Mouse (Mus musculus) forebrain, postnatal 0 days (tissue): ENCODE measurements at regions not wholly inside any gene's neighbourhood (a gene's known extent, or its start where the extent isn't known, plus 50 kb on each side); places are given as distances from the start of the nearest gene placed in this dataset.

Source experiments
- ATAC-seq: fragments of 200-750 bp; cut with Nextera tagmentation; 2 replicates; pipeline ENCODE4 v1.8.0; 2017; ENCODE audit warnings: mild to moderate bottlenecking, moderate library complexity
- DNase-seq: peaks from one replicate; pipeline ENCODE4 v3.0.0-alpha.2; 2015
- H3K27ac ChIP-seq: fragments of 300-500 bp; sonication (generic); 2 replicates; pipeline ENCODE4 v1.5.1; 2014; ENCODE audit warnings: low read depth, mild to moderate bottlenecking, antibody characterized with exemption, low read length, moderate library complexity, mixed read lengths
- H3K27me3 ChIP-seq: fragments of 300-500 bp; sonication (generic); 2 replicates; pipeline ENCODE4 v1.6.1; 2014; ENCODE audit warnings: mild to moderate bottlenecking, low read length, mixed read lengths; ENCODE audit not compliant: insufficient read depth
- H3K36me3 ChIP-seq: fragments of 300-500 bp; sonication (generic); 2 replicates; pipeline ENCODE4 v1.6.1; 2014; ENCODE audit warnings: mild to moderate bottlenecking, moderate library complexity; ENCODE audit not compliant: insufficient read depth
- H3K4me1 ChIP-seq: fragments of 300-500 bp; sonication (generic); 2 replicates; pipeline ENCODE4 v1.6.1; 2014; ENCODE audit warnings: antibody characterized with exemption; ENCODE audit not compliant: insufficient read depth
- H3K4me2 ChIP-seq: fragments of 300-500 bp; sonication (generic); 2 replicates; pipeline ENCODE4 v1.6.1; 2014; ENCODE audit warnings: low read depth, mild to moderate bottlenecking, moderate library complexity
- H3K4me3 ChIP-seq: fragments of 300-500 bp; sonication (generic); 2 replicates; pipeline ENCODE4 v1.5.1; 2014; ENCODE audit warnings: low read depth, low read length, mixed read lengths
- H3K9ac ChIP-seq: fragments of 300-500 bp; sonication (generic); 2 replicates; pipeline ENCODE4 v1.6.1; 2014; ENCODE audit warnings: mild to moderate bottlenecking
- H3K9me3 ChIP-seq: fragments of 300-500 bp; sonication (generic); 2 replicates; pipeline ENCODE4 v1.6.1; 2016; ENCODE audit warnings: low read length
- CTCF ChIP-seq: sonication (generic); IDR thresholded peaks from 2 replicates; pipeline ENCODE4 v1.5.1; 2016; ENCODE audit warnings: antibody characterized with exemption, control low read depth, low read depth
- WGBS: fragments of 180-500 bp; shearing (Covaris S2); extraction: QIAGEN DNeasy Blood & Tissue Kit; methylation state at CpG from one replicate; pipeline ENCODE4 v1.1.7; 2014; 5-methylcytosine and 5-hydroxymethylcytosine counted together

- DNase-seq = no peak
- no peak overlapping the region for H3K27ac ChIP-seq
- WGBS = 36% methylated on average over 1 of the region's 1 CpGs
- H3K9ac ChIP-seq = no peak overlapping the region
- H3K36me3 ChIP-seq = no peaks in the 10 kb centered on the region
- TF ChIP-seq CTCF = no peak
- H3K4me2 ChIP-seq = no peak overlapping the region
- H3K9me3 ChIP-seq = no peaks in the 10 kb centered on the region
- no peaks in the 10 kb centered on the region for H3K4me1 ChIP-seq
- H3K4me3 ChIP-seq = no peak overlapping the region
- ATAC-seq = no peak
- no peaks in the 10 kb centered on the region for H3K27me3 ChIP-seq
These were observed 366.0 kb upstream of the Frg1 start for GRCm38 (mm10) chr8:41782837-41783236.

GRCm38 (mm10) chr8:41779459-41779858, 362.6 kb upstream of the Frg1 start:
- Histone ChIP-seq H3K27ac (no peak overlapping the region), H3K4me2 (no peak overlapping the region), H3K9ac (no peak overlapping the region), H3K36me3 (no peaks in the 10 kb centered on the region), H3K4me3 (no peak overlapping the region), H3K9me3 (no peaks in the 10 kb centered on the region), H3K27me3 (no peaks in the 10 kb centered on the region), H3K4me1 (no peaks in the 10 kb centered on the region)
- ATAC-seq (no peak), DNase-seq (no peak)
- no peak for TF ChIP-seq CTCF
- 96% methylated on average over 3 of the region's 3 CpGs for WGBS

GRCm38 (mm10) chr8:41771729-41772128, 354.9 kb upstream of the Frg1 start:
- DNase-seq (no peak), ATAC-seq (no peak)
- Histone ChIP-seq H3K27ac (no peak overlapping the region), H3K4me3 (no peak overlapping the region), H3K9ac (no peak overlapping the region), H3K4me2 (no peak overlapping the region), H3K4me1 (no peaks in the 10 kb centered on the region), H3K36me3 (no peaks in the 10 kb centered on the region), H3K27me3 (no peaks in the 10 kb centered on the region), H3K9me3 (no peaks in the 10 kb centered on the region)
- WGBS = 28% methylated on average over 4 of the region's 4 CpGs
- no peak for TF ChIP-seq CTCF

GRCm38 (mm10) chr8:41753481-41753880, 336.6 kb upstream of the Frg1 start:
- Histone ChIP-seq H3K27ac (no peak overlapping the region), H3K4me1 (no peaks in the 10 kb centered on the region), H3K27me3 (no peaks in the 10 kb centered on the region), H3K9ac (no peak overlapping the region), H3K4me3 (no peak overlapping the region), H3K9me3 (no peaks in the 10 kb centered on the region), H3K4me2 (no peak overlapping the region), H3K36me3 (no peaks in the 10 kb centered on the region)
- 80% methylated on average over 1 of the region's 1 CpGs for WGBS
- no peak for ATAC-seq
- DNase-seq = no peak
- no peak for TF ChIP-seq CTCF

GRCm38 (mm10) chr8:41752641-41753040, 335.8 kb upstream of the Frg1 start:
- no peak for TF ChIP-seq CTCF
- H3K4me2 ChIP-seq = no peak overlapping the region
- no peak overlapping the region for H3K27ac ChIP-seq
- ATAC-seq (no peak), DNase-seq (no peak)
- H3K36me3 ChIP-seq = no peaks in the 10 kb centered on the region
- H3K9ac ChIP-seq = no peak overlapping the region
- WGBS = 84% methylated on average over 2 of the region's 2 CpGs
- no peaks in the 10 kb centered on the region for H3K4me1 ChIP-seq
- H3K4me3 ChIP-seq = no peak overlapping the region
- H3K9me3 ChIP-seq = no peaks in the 10 kb centered on the region
- no peaks in the 10 kb centered on the region for H3K27me3 ChIP-seq

GRCm38 (mm10) chr8:41747024-41747423, 330.1 kb upstream of the Frg1 start:
- Histone ChIP-seq H3K27ac (no peak overlapping the region), H3K4me1 (0 out of 2 replicates have a peak, but pooled peaks cover 2% of the 10 kb centered on the region), H3K36me3 (no peaks in the 10 kb centered on the region), H3K4me2 (no peak overlapping the region), H3K4me3 (no peak overlapping the region), H3K9ac (no peak overlapping the region), H3K9me3 (no peaks in the 10 kb centered on the region), H3K27me3 (no peaks in the 10 kb centered on the region)
- no peak for TF ChIP-seq CTCF
- 93% methylated on average over 6 of the region's 6 CpGs for WGBS
- ATAC-seq (no peak), DNase-seq (no peak)

GRCm38 (mm10) chr8:41742796-41743670, 326.2 kb upstream of the Frg1 start:
- Histone ChIP-seq H3K4me1 (0 out of 2 replicates have a peak, but pooled peaks cover 2% of the 10 kb centered on the region), H3K27ac (0 out of 2 replicates have a peak overlapping the region, but pooled peaks have one; percentile 50), H3K9ac (peak overlapping the region; percentile 33; the same call in 1 of the 2 replicates), H3K4me3 (0 out of 2 replicates have a peak overlapping the region, but pooled peaks have one; percentile 11), H3K27me3 (no peaks in the 10 kb centered on the region), H3K4me2 (peak overlapping the region; percentile 31), H3K36me3 (no peaks in the 10 kb centered on the region), H3K9me3 (no peaks in the 10 kb centered on the region)
- ATAC-seq (peak; percentile 94), DNase-seq (peak; percentile 43)
- WGBS = 11% methylated on average over 11 of the region's 11 CpGs
- TF ChIP-seq CTCF = no peak
